10 mouse cellular contexts compared by ENCODE assay signal in genomic region chr8:105172003-105172362, GRCm38 (mm10). TPM values are rescaled to one million over a fixed set of nuclear protein-coding genes. Genes with fewer than 3 reads are reported as not detected.
DNase-seq lines count a peak whose midpoint lies in the region; ATAC-seq and TF ChIP-seq lines count a peak whose summit lies in the region.
"Had no signal": no experiment of that assay in that cellular context is flagged by ENCODE, and none has a peak within 500 bp of the region (broad histone marks: within the 10 kb centered on the region; RNA-seq: fewer than 3 reads in every experiment).

No protein-coding gene starts in this region.

- ATAC-seq in lung, embryonic 15.5 days (ENCODE audit: borderline replicate concordance, extremely low read depth, low FRiP score, low TSS enrichment), result no peak
- no peak for ATAC-seq in limb, embryonic 14.5 days (ENCODE audit: low FRiP score, low read depth)

- peaks cover 15% of the 10 kb centered on the region for H3K36me3 ChIP-seq in lung, embryonic 15.5 days
- H3K36me3 ChIP-seq in forebrain, embryonic 10.5 days (replicated peaks), result peaks cover 35% of the 10 kb centered on the region
- peaks cover 16% of the 10 kb centered on the region for H3K36me3 ChIP-seq in limb, embryonic 14.5 days (ENCODE audit: control insufficient read depth, insufficient read depth, low read length)
- no peaks in the 10 kb centered on the region; the same call in 1 of the 2 replicates for H3K36me3 ChIP-seq in splenic B cell, adult 2 months (ENCODE audit: control insufficient read depth, insufficient read depth, low read length, poor library complexity, severe bottlenecking)

- H3K27ac ChIP-seq in lung, embryonic 15.5 days, result peak overlapping the region; percentile 99; the same call in 1 of the 2 replicates
- H3K27ac ChIP-seq in forebrain, embryonic 10.5 days, result peak overlapping the region; percentile 99
- peak overlapping the region; percentile 99; the same call in 1 of the 2 replicates for H3K27ac ChIP-seq in limb, embryonic 14.5 days (replicated peaks; ENCODE audit: low read depth, low read length)

- WGBS in lung, embryonic 15.5 days, result 14% methylated on average over 6 of the region's 6 CpGs
- WGBS in forebrain, embryonic 10.5 days, result 50% methylated on average over 6 of the region's 6 CpGs
- WGBS in limb, embryonic 14.5 days, result 33% methylated on average over 6 of the region's 6 CpGs

- no peaks in the 10 kb centered on the region for H3K9me3 ChIP-seq in lung, embryonic 15.5 days
- no peaks in the 10 kb centered on the region for H3K9me3 ChIP-seq in forebrain, embryonic 10.5 days
- H3K9me3 ChIP-seq in limb, embryonic 14.5 days (ENCODE audit: control insufficient read depth, low read length), result no peaks in the 10 kb centered on the region

- H3K27me3 ChIP-seq in lung, embryonic 15.5 days, result no peaks in the 10 kb centered on the region
- H3K27me3 ChIP-seq in forebrain, embryonic 10.5 days (ENCODE audit: poor library complexity, severe bottlenecking), result no peaks in the 10 kb centered on the region
- no peaks in the 10 kb centered on the region for H3K27me3 ChIP-seq in limb, embryonic 14.5 days (ENCODE audit: control insufficient read depth, insufficient read depth, low read length)
- no peaks in the 10 kb centered on the region for H3K27me3 ChIP-seq in splenic B cell, adult 2 months (ENCODE audit: control insufficient read depth, insufficient read depth, low read length, poor library complexity, severe bottlenecking)

- H3K4me2 ChIP-seq in lung, embryonic 15.5 days, result peak overlapping the region; percentile 63
- peak overlapping the region; percentile 69 for H3K4me2 ChIP-seq in limb, embryonic 14.5 days (replicated peaks; ENCODE audit: low read depth, low read length, severe bottlenecking)

- peaks cover 23% of the 10 kb centered on the region for H3K4me1 ChIP-seq in lung, embryonic 15.5 days
- H3K4me1 ChIP-seq in forebrain, embryonic 10.5 days, result peaks cover 33% of the 10 kb centered on the region
- H3K4me1 ChIP-seq in limb, embryonic 14.5 days (ENCODE audit: control insufficient read depth, insufficient read depth, low read length), result peaks cover 13% of the 10 kb centered on the region

- no peak for TF ChIP-seq POLR2A in limb, embryonic 14.5 days (IDR thresholded peaks at IDR 0.05; ENCODE audit: borderline replicate concordance, extremely low read depth, insufficient read depth, insufficient read length)

- DNase-seq in lung, postnatal 36 days, result no peak
- no peak for DNase-seq in forebrain, embryonic 10.5 days (ENCODE audit: extremely low spot score, low spot score)
- no peak for DNase-seq in limb, embryonic 14.5 days (ENCODE audit: low spot score)
- peak; percentile 18 for DNase-seq in splenic B cell, adult 2 months (ENCODE audit: low read depth, low spot score)
- no peak for DNase-seq in adrenal gland, postnatal 4 days (ENCODE audit: low spot score in 2 of 2)
- DNase-seq in right cerebral cortex, postnatal 4 days, result no peak
- no peak for DNase-seq in kidney, adult 11 months

- peak overlapping the region; percentile 83 for H3K4me3 ChIP-seq in lung, embryonic 15.5 days
- peak overlapping the region; percentile 93 for H3K4me3 ChIP-seq in forebrain, embryonic 10.5 days
- peak overlapping the region; percentile 95 for H3K4me3 ChIP-seq in limb, embryonic 14.5 days (replicated peaks; ENCODE audit: low read length)

- H3K9ac ChIP-seq in lung, embryonic 15.5 days, result peak overlapping the region; percentile 95
- H3K9ac ChIP-seq in limb, embryonic 14.5 days (ENCODE audit: low read depth, low read length, severe bottlenecking), result peak overlapping the region; percentile 98

RNA-seq across cellular contexts. Expression of gene Cbfb, which starts 1.5 kb away (rescaled TPM):
- polyA plus RNA-seq in lung, embryonic 15.5 days (2015; fragmentation: Nextera tagmentation; extraction: Ambion mirVana), result 62.9 and 63.3 TPM in 2 replicates
- 51.8 and 52.1 TPM in 2 replicates for polyA plus RNA-seq in forebrain, embryonic 10.5 days (2016; fragmentation: Nextera tagmentation; extraction: Ambion mirVana)
- polyA plus RNA-seq in limb, embryonic 14.5 days (2012; rRNA removed), result 75.2 and 82.4 TPM in 2 replicates
- polyA plus RNA-seq in limb, embryonic 14.5 days (2014; fragmentation: Nextera tagmentation; extraction: Ambion mirVana), result 101 and 119 TPM in 2 replicates
- 10 to 100 TPM; 66.4 to 70.2 TPM for total RNA-seq in adrenal gland, postnatal 4 days (2021)

RNA-seq across cellular contexts. Expression of gene Ces4a, which starts 40.4 kb away (rescaled TPM):
- not detected in 2 replicates for polyA plus RNA-seq in lung, embryonic 15.5 days (2015; fragmentation: Nextera tagmentation; extraction: Ambion mirVana)
- not detected in 2 replicates for polyA plus RNA-seq in forebrain, embryonic 10.5 days (2016; fragmentation: Nextera tagmentation; extraction: Ambion mirVana)
- polyA plus RNA-seq in limb, embryonic 14.5 days (2012; rRNA removed), result 0.05 TPM in 1 of 2 replicates, not detected in the other
- polyA plus RNA-seq in limb, embryonic 14.5 days (2014; fragmentation: Nextera tagmentation; extraction: Ambion mirVana), result not detected in 2 replicates
- total RNA-seq in adrenal gland, postnatal 4 days (2021), result not detected
- total RNA-seq: adrenal gland, postnatal 36 days; layer of hippocampus, postnatal 36 days had no signal

RNA-seq across cellular contexts. Expression of gene D230025D16Rik, which starts 53.0 kb away (rescaled TPM):
- polyA plus RNA-seq in lung, embryonic 15.5 days (2015; fragmentation: Nextera tagmentation; extraction: Ambion mirVana), result 38.2 and 38.8 TPM in 2 replicates
- 23.0 and 24.4 TPM in 2 replicates for polyA plus RNA-seq in forebrain, embryonic 10.5 days (2016; fragmentation: Nextera tagmentation; extraction: Ambion mirVana)
- polyA plus RNA-seq in limb, embryonic 14.5 days (2012; rRNA removed), result 30.1 and 32.8 TPM in 2 replicates
- polyA plus RNA-seq in limb, embryonic 14.5 days (2014; fragmentation: Nextera tagmentation; extraction: Ambion mirVana), result 27.3 and 31.5 TPM in 2 replicates
- 10 to 100 TPM; 33.3 to 38.1 TPM for total RNA-seq in adrenal gland, postnatal 4 days (2021)
